Mouse (Mus musculus) gastrocnemius, postnatal 4 days (tissue): ENCODE measurements around the gene Zbtb43. TPM values are rescaled to one million over a fixed set of nuclear protein-coding genes. Genes with fewer than 3 reads are reported as not detected.

Source experiments
- DNase-seq, 2 experiments: peaks; one replicate each; pipeline ENCODE4 v3.0.0; 2021 to 2022; ENCODE audit warnings: low spot score in 2 of 2, mixed read lengths in 2 of 2
- total RNA-seq, 2 experiments: library from RNA; stranded (reverse); gene quantifications; 2 replicates each; pipeline ENCODE4 v1.2.3; 2021

Zbtb43 gene
- total RNA-seq, 2 experiments from 2014 or later: 15.7 to 18.1 TPM

- no peak for DNase-seq
Observed at GRCm38 (mm10) chr2:33455350-33455749, 13.0 kb downstream of the Zbtb43 start.

GRCm38 (mm10) chr2:33454816-33455215, 13.5 kb downstream of the Zbtb43 start:
- no peak for DNase-seq

GRCm38 (mm10) chr2:33453476-33453875, 14.9 kb downstream of the Zbtb43 start:
- DNase-seq: no peak

- DNase-seq: no peak
Observed at GRCm38 (mm10) chr2:33452721-33453120, 15.6 kb downstream of the Zbtb43 start.

- no peak for DNase-seq
Observed at GRCm38 (mm10) chr2:33452140-33452539, 16.2 kb downstream of the Zbtb43 start.

GRCm38 (mm10) chr2:33451038-33451978, 17.1 kb downstream of the Zbtb43 start:
- DNase-seq: no peak

- no peak for DNase-seq
Observed at GRCm38 (mm10) chr2:33449119-33449873, 19.1 kb downstream of the Zbtb43 start.

GRCm38 (mm10) chr2:33446796-33447195, 21.6 kb downstream of the Zbtb43 start:
- no peak for DNase-seq

- DNase-seq: no peak
Observed at GRCm38 (mm10) chr2:33445741-33446140, 22.6 kb downstream of the Zbtb43 start.

GRCm38 (mm10) chr2:33444862-33445261, 23.5 kb downstream of the Zbtb43 start:
- DNase-seq: no peak

- peak; percentile 71 to 87 for DNase-seq
Observed at GRCm38 (mm10) chr2:33444358-33444757, 24.0 kb downstream of the Zbtb43 start.

GRCm38 (mm10) chr2:33442701-33443100, 25.7 kb downstream of the Zbtb43 start:
- no peak for DNase-seq

GRCm38 (mm10) chr2:33440893-33441292, 27.5 kb downstream of the Zbtb43 start:
- no peak for DNase-seq

GRCm38 (mm10) chr2:33439980-33440670, 28.2 kb downstream of the Zbtb43 start:
- DNase-seq: no peak

- DNase-seq: no peak
Observed at GRCm38 (mm10) chr2:33439471-33439881, 28.9 kb downstream of the Zbtb43 start.

GRCm38 (mm10) chr2:33438377-33438776, 30.0 kb downstream of the Zbtb43 start:
- DNase-seq: no peak

GRCm38 (mm10) chr2:33437184-33437583, 31.2 kb downstream of the Zbtb43 start:
- DNase-seq: no peak

- DNase-seq: no peak
Observed at GRCm38 (mm10) chr2:33436035-33436580, 32.3 kb downstream of the Zbtb43 start.

GRCm38 (mm10) chr2:33435036-33435650, 33.2 kb downstream of the Zbtb43 start:
- no peak for DNase-seq

- DNase-seq: peak in 1 of 2 experiments; percentile 48
Observed at GRCm38 (mm10) chr2:33432877-33433276, 35.5 kb downstream of the Zbtb43 start.
